In the genomic region with DNA sequence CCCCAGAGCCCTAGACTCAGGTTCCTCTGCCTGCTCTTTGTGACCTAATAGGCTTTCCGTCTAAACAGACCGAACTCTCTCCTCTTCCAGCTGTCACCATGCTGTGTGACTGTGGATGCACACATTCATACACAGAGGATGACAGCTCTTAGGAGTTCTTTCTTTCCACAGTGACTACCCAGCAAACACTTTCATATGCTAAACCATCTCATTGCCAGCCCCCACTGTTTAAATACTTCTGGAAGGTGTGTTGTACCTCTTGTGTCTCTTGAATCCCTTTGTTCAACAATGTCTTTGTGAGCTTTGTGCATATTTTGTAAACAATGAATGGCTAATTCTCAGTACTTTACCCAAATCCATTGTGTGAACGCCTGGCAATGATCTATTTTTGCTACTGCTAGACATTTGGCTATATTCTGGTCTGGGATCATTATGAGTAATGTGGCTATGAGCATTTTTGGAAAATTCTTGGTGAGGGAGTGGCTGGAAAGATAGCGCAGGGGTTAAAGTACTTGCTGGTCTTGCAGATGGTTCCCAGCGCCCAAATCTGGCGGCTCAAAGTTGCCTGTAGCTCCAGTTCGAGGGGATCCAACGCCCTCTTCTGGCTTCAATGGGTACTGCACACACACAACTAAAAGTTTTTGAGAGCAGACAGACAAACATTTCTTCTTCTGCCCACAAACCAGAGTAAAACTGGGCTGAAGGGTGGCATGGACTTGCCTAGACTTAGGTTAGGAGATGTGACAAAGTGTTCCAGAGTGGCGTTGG, we compare ENCODE assay signal across 21 mouse cellular contexts. TPM values are rescaled to one million over a fixed set of nuclear protein-coding genes. Genes with fewer than 3 reads are reported as not detected.
DNase-seq lines count a peak whose midpoint lies in the region; ATAC-seq and TF ChIP-seq lines count a peak whose summit lies in the region.
"Had no signal": no experiment of that assay in that cellular context is flagged by ENCODE, and none has a peak within 500 bp of the region (broad histone marks: within the 10 kb centered on the region; RNA-seq: fewer than 3 reads in every experiment).

No protein-coding gene starts in this region.

- TF ChIP-seq EP300 in stomach, postnatal 0 days (optimal IDR thresholded peaks at IDR 0.05), result no peak

- DNase-seq in CD4-positive, CD25-positive, alpha-beta regulatory T cell, adult 2 months (ENCODE audit: low read depth, low spot score), result peak; percentile 26
- no peak for DNase-seq in layer of hippocampus, adult 2 months (ENCODE audit: low spot score in 2 of 2)
- DNase-seq in layer of hippocampus, postnatal 25 days (ENCODE audit: extremely low spot score in 1 of 2, low spot score in 1 of 2), result no peak
- no peak for DNase-seq in testis, postnatal 10 days (ENCODE audit: low spot score)
- DNase-seq in stomach, postnatal 0 days (ENCODE audit: low spot score), result no peak
- no peak for DNase-seq in right cerebral cortex, postnatal 10 days (ENCODE audit: low spot score in 2 of 2)
- DNase-seq: adrenal gland, postnatal 10 days; cerebellum, adult 9-10 months; gastrocnemius, postnatal 36 days; heart, postnatal 36 days; kidney, adult 8-10 months; kidney, postnatal 4 days; right cerebral cortex, postnatal 14 days had no signal

- 59% methylated on average over 9 of the region's 9 CpGs for WGBS in stomach, postnatal 0 days

- ATAC-seq in CD4-positive, CD25-positive, alpha-beta regulatory T cell, adult 4 months, result no peak
- no peak for ATAC-seq in stomach, postnatal 0 days (ENCODE audit: low FRiP score, low TSS enrichment)
- ATAC-seq: hindbrain, embryonic 16.5 days; midbrain, embryonic 16.5 days had no signal

- peaks cover 21% of the 10 kb centered on the region for H3K4me1 ChIP-seq in testis, adult 2 months (ENCODE audit: control insufficient read depth, insufficient read depth, low read length)
- no peaks in the 10 kb centered on the region; the same call in 1 of the 2 replicates for H3K4me1 ChIP-seq in stomach, postnatal 0 days (replicated peaks; ENCODE audit: control insufficient read depth, insufficient read depth)

- peak; percentile 60 for TF ChIP-seq CTCF in layer of hippocampus, adult 2 months (conservative IDR thresholded peaks at IDR 0.05)
- TF ChIP-seq CTCF in testis, adult 2 months (IDR thresholded peaks at IDR 0.05; ENCODE audit: control insufficient read depth, insufficient read depth, insufficient replicate concordance, low read depth, low read length), result peak; percentile 53; the same call in 1 of the 2 replicates
- peak; percentile 35; the same call in 1 of the 2 replicates for TF ChIP-seq CTCF in stomach, postnatal 0 days (IDR thresholded peaks at IDR 0.05; ENCODE audit: low read depth)

- H3K4me2 ChIP-seq in stomach, postnatal 0 days (replicated peaks; ENCODE audit: low read depth), result no peak overlapping the region
- H3K4me2 ChIP-seq: embryonic facial prominence, embryonic 13.5 days; heart, embryonic 13.5 days had no signal

- no peaks in the 10 kb centered on the region for H3K27me3 ChIP-seq in testis, adult 2 months (ENCODE audit: control insufficient read depth, insufficient read depth, low read length)
- no peaks in the 10 kb centered on the region for H3K27me3 ChIP-seq in stomach, postnatal 0 days (ENCODE audit: control insufficient read depth, insufficient read depth, low read length)

- H3K9ac ChIP-seq in stomach, postnatal 0 days (ENCODE audit: low read length), result no peak overlapping the region
- H3K9ac ChIP-seq: embryonic facial prominence, embryonic 13.5 days; heart, embryonic 13.5 days had no signal

- no peak for TF ChIP-seq POLR2A in testis, adult 2 months (IDR thresholded peaks at IDR 0.05; ENCODE audit: control insufficient read depth, low read depth, low read length)

- no peaks in the 10 kb centered on the region for H3K36me3 ChIP-seq in testis, adult 2 months (ENCODE audit: control insufficient read depth, insufficient read depth, low read length)
- H3K36me3 ChIP-seq in stomach, postnatal 0 days (ENCODE audit: control insufficient read depth, insufficient read depth, low read length), result no peaks in the 10 kb centered on the region
- H3K36me3 ChIP-seq: embryonic facial prominence, embryonic 13.5 days; heart, embryonic 13.5 days had no signal

- H3K27ac ChIP-seq in layer of hippocampus, adult 2 months, result no peak overlapping the region
- no peak overlapping the region for H3K27ac ChIP-seq in testis, adult 2 months (ENCODE audit: control insufficient read depth, insufficient read depth, low read depth, low read length)
- no peak overlapping the region for H3K27ac ChIP-seq in stomach, postnatal 0 days (replicated peaks)
- H3K27ac ChIP-seq: embryonic facial prominence, embryonic 13.5 days; heart, embryonic 13.5 days had no signal

- H3K4me3 ChIP-seq in layer of hippocampus, adult 2 months, result no peak overlapping the region
- no peak overlapping the region for H3K4me3 ChIP-seq in testis, adult 2 months (ENCODE audit: control insufficient read depth, low read depth, low read length)
- no peak overlapping the region for H3K4me3 ChIP-seq in stomach, postnatal 0 days (ENCODE audit: low read depth, low read length)
- H3K4me3 ChIP-seq: embryonic facial prominence, embryonic 13.5 days; heart, embryonic 13.5 days; megakaryocyte, embryonic 14.5 days had no signal

- no peaks in the 10 kb centered on the region for H3K9me3 ChIP-seq in stomach, postnatal 0 days (ENCODE audit: control insufficient read depth, low read length)
- H3K9me3 ChIP-seq: embryonic facial prominence, embryonic 13.5 days; heart, embryonic 13.5 days had no signal

RNA-seq across cellular contexts. Expression of gene Slc12a5, which starts 2.9 kb away (rescaled TPM):
- polyA plus RNA-seq in CD4-positive, CD25-positive, alpha-beta regulatory T cell, adult 4 months (2017; shearing (Covaris generic)), result under 1 TPM in 1 of 2 experiments, not detected in 1; 0.31 TPM
- total RNA-seq in layer of hippocampus, adult 2 months (2021), result 100 to 1,000 TPM; 406 to 409 TPM
- 100 to 1,000 TPM; 366 to 382 TPM for total RNA-seq in layer of hippocampus, postnatal 25 days (2021)
- 15.9 and 16.6 TPM in 2 replicates for polyA plus RNA-seq in testis, adult 2 months (2012; rRNA removed)
- 0.12 and 0.21 TPM in 2 replicates for polyA plus RNA-seq in stomach, postnatal 0 days (2015; fragmentation: Nextera tagmentation; extraction: Ambion mirVana)

RNA-seq across cellular contexts. Expression of gene Mmp9, which starts 17.2 kb away (rescaled TPM):
- 1 to 10 TPM; 2.0 to 4.1 TPM for polyA plus RNA-seq in CD4-positive, CD25-positive, alpha-beta regulatory T cell, adult 4 months (2017; shearing (Covaris generic))
- 1 to 10 TPM; 1.4 to 2.2 TPM for total RNA-seq in layer of hippocampus, adult 2 months (2021)
- total RNA-seq in layer of hippocampus, postnatal 25 days (2021), result 1 to 10 TPM; 1.5 to 1.8 TPM
- polyA plus RNA-seq in testis, adult 2 months (2012; rRNA removed), result 0.37 and 0.61 TPM in 2 replicates
- 0.87 and 1.1 TPM in 2 replicates for polyA plus RNA-seq in stomach, postnatal 0 days (2015; fragmentation: Nextera tagmentation; extraction: Ambion mirVana)
- total RNA-seq: CH12.LX had no signal

RNA-seq across cellular contexts. Expression of gene Zfp335, which starts 46.2 kb away (rescaled TPM):
- 1 to 10 TPM; 5.6 to 8.2 TPM for polyA plus RNA-seq in CD4-positive, CD25-positive, alpha-beta regulatory T cell, adult 4 months (2017; shearing (Covaris generic))
- total RNA-seq in layer of hippocampus, adult 2 months (2021), result 10 to 100 TPM; 29.0 to 30.9 TPM
- total RNA-seq in layer of hippocampus, postnatal 25 days (2021), result 10 to 100 TPM; 23.3 to 29.1 TPM
- polyA plus RNA-seq in testis, adult 2 months (2012; rRNA removed), result 9.8 and 10.6 TPM in 2 replicates
- 3.7 and 4.3 TPM in 2 replicates for polyA plus RNA-seq in stomach, postnatal 0 days (2015; fragmentation: Nextera tagmentation; extraction: Ambion mirVana)

Comparison
In these comparisons a context has a peak if more than half of its experiments do, and no peak if none do; other contexts are left out.
1. RNA of gene Slc12a5, which starts 2.9 kb away (polyA plus RNA-seq): 15.9 to 16.6 TPM in testis, adult 2 months; 0.31 TPM in CD4-positive, CD25-positive, alpha-beta regulatory T cell, adult 4 months and 0.12 to 0.21 TPM in stomach, postnatal 0 days; every median in the first group is over 10 times any median in the second.
2. Peak in every context shown above with its lines, with median percentiles within 50 percentile points of each other: CTCF ChIP-seq.